Mouse (Mus musculus) megakaryocyte, embryonic 14.5 days (primary cell): Measurements from ENCODE around the gene Nipbl. TPM values are rescaled to one million over a fixed set of nuclear protein-coding genes. Genes with fewer than 3 reads are reported as not detected.

Experiments
- H3K27me3 ChIP-seq: replicated peaks from 2 replicates; pipeline ENCODE3; 2012; ENCODE audit warnings: inconsistent platforms
- H3K36me3 ChIP-seq: replicated peaks from 2 replicates; pipeline ENCODE3; 2012; ENCODE audit warnings: low read length, inconsistent platforms, mixed read lengths
- H3K4me1 ChIP-seq: 2 replicates; pipeline ENCODE4 v1.6.1; 2012; ENCODE audit warnings: inconsistent platforms
- H3K4me3 ChIP-seq: replicated peaks from 2 replicates; pipeline ENCODE3; 2012; ENCODE audit warnings: moderate library complexity, mild to moderate bottlenecking, inconsistent platforms
- H3K9me3 ChIP-seq: 2 replicates; pipeline ENCODE4 v1.6.1; 2012; ENCODE audit warnings: inconsistent platforms
- FLI1 ChIP-seq: IDR thresholded peaks from 2 replicates; pipeline ENCODE4 v1.6.1; 2012; ENCODE audit warnings: low read length, inconsistent platforms, mixed read lengths
- GATA1 ChIP-seq: IDR thresholded peaks from 3 replicates; pipeline ENCODE4 v1.6.1; 2012; ENCODE audit warnings: mixed read lengths, low read length, inconsistent platforms, borderline replicate concordance
- polyA plus RNA-seq: library from polyadenylated mRNA; stranded (reverse); fragments of >175 nt; gene quantifications from 2 replicates; pipeline ENCODE4 v1.2.3, GENCODE M21; 2012; ENCODE audit warnings: low replicate concordance; ENCODE audit not compliant: insufficient read depth

Gene Nipbl
- polyA plus RNA-seq, 1 experiment, result 1.7 TPM

DNA sequence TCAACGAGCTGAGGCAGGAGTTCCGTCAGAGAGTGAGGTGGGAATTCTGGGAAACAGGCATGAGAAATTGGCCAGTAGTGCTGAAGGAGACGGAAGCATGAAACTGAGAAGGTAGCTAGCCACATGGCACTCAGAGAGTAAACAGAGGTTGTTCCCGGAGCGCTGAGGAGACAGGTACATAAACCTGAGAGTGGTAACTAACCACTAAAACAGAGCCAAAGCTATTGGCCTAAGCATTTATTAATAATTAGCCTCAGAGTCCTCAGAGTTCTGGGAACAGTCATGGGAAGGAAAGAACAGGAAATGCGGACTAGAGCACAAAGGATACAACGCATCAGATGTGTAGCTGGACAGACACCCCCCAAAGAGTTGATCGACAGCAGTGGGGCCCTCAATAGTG lies 176.0 kb downstream of the Nipbl start:
- H3K9me3 ChIP-seq, result no peaks in the 10 kb centered on the region
- H3K4me3 ChIP-seq, result no peak overlapping the region
- no peaks in the 10 kb centered on the region for H3K27me3 ChIP-seq
- no peak for TF ChIP-seq FLI1
- TF ChIP-seq GATA1, result no peak
- peaks cover 6% of the 10 kb centered on the region for H3K36me3 ChIP-seq
- H3K4me1 ChIP-seq, result no peaks in the 10 kb centered on the region

GRCm38 (mm10) chr15:8267211-8267610 lies 177.1 kb downstream of the Nipbl start:
- TF ChIP-seq FLI1 (no peak), GATA1 (no peak)
- H3K4me1 ChIP-seq, result no peaks in the 10 kb centered on the region
- H3K4me3 ChIP-seq, result no peak overlapping the region
- H3K9me3 ChIP-seq, result no peaks in the 10 kb centered on the region
- peaks cover 6% of the 10 kb centered on the region for H3K36me3 ChIP-seq
- no peaks in the 10 kb centered on the region for H3K27me3 ChIP-seq

- TF ChIP-seq GATA1 (no peak), FLI1 (no peak)
- Histone ChIP-seq H3K4me1 (no peaks in the 10 kb centered on the region), H3K9me3 (no peaks in the 10 kb centered on the region), H3K36me3 (peaks cover 6% of the 10 kb centered on the region), H3K27me3 (no peaks in the 10 kb centered on the region), H3K4me3 (no peak overlapping the region)
These were observed 178.3 kb downstream of the Nipbl start for GRCm38 (mm10) chr15:8265946-8266345.

Other genes with a start within 250 kb of the Nipbl start
- not detected in 2 replicates for gene Gm2310, start 75.5 kb upstream of the Nipbl start, polyA plus RNA-seq